Mouse (Mus musculus): Measurements from ENCODE around the gene Stk40. TPM values are rescaled to one million over a fixed set of nuclear protein-coding genes. Genes with fewer than 3 reads are reported as not detected.

Gene Stk40
- 49.4 and 51.0 TPM in 2 replicates for polyA plus RNA-seq (2016; fragmentation: Nextera tagmentation; extraction: Ambion mirVana)

DNA sequence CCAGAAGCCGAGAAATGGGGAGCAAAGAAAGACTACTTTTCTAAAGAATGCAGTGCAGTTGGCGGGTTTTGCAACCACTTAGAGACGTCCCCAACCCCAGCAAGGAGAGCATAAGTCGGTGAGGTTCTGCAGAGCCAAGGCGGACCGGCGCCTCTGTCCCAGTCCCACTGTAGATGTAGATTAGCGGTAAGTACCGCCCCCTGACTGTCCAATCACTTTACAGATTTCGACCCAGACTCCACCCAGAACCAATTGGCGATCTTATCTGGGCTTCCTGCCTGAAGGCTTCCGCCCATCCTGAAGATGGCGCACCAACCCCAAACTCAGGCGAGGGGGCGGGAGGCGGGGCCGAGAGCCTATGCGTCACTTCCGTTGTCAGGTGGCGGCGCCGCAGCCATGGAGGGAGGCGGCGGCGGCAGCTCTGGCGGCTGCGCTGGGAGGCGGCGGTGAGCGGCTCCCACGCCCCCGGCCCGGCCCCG lies at the start of gene Stk40:
TSS of gene Stk40 (plus strand) at position 368 of the 479 bp plus-strand sequence.
- peak within 1 kb of the TSS; percentile 82 for H3K27ac ChIP-seq
- peak within 1 kb of the TSS; percentile 97 for H3K4me2 ChIP-seq (replicated peaks)
- WGBS: under 1% methylated on average over 34 of the region's 34 CpGs
- H3K4me3 ChIP-seq: peak within 1 kb of the TSS; percentile 94
- peak within 1 kb of the TSS; percentile 91 for H3K9ac ChIP-seq
- H3K4me1 ChIP-seq: peaks cover 44% of the 10 kb centered on the region
- H3K36me3 ChIP-seq: peaks cover 14% of the 10 kb centered on the region
- H3K27me3 ChIP-seq: no peaks in the 10 kb centered on the region
- ATAC-seq (ENCODE audit: low FRiP score): peak; percentile 97
- no peaks in the 10 kb centered on the region for H3K9me3 ChIP-seq (replicated peaks)

DNA sequence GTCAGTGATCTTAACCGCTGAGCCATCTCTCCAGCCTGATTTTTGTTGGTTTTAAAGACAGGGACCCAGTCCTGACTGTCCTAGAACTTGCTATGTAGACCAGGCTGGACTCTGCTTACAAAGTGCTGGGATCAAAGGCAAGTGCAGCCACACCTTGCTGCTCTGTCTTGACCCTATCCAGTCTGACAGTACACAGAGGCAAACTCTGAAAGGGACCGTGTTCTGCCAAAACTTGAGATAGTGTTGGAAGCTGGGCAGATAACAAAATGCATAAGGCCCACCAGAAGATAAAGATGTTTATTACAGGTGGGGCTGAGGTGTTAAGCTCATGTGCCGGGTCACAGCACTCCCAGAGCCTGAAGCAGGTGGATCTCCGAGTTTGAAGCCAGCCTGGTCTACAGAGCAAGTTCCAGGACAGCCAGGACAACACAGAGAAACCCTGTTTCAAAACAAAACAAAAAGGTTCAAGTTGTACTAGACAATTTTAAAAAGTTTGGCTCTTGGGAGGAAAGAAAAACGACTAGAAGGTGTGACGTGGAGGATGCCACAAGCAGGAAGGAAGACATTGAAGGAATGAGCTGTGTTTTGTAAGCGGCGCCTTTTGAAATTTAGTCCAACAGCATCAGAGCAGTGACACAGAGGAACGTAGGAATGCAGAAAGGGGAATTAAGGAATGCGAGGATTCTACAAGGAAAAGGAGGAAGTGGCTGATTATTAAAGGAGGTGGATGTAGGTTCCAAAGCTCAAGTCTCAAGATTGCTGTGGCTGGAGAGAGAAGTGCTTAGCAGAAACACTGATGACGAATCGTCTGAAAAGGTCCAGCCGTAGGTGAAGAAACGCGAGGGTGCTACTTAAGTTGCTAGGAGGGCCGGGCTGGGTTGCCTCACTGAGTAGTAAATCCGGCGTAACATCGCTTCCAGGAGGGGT lies 46.3 kb upstream of the Stk40 start:
- peaks cover 20% of the 10 kb centered on the region for H3K4me1 ChIP-seq
- peak; percentile 20; the same call in 1 of the 2 replicates for ATAC-seq (ENCODE audit: low FRiP score)
- H3K27me3 ChIP-seq: no peaks in the 10 kb centered on the region
- peak overlapping the region; percentile 57 for H3K9ac ChIP-seq
- peak overlapping the region; percentile 59 for H3K4me3 ChIP-seq
- WGBS: 16% methylated on average over 19 of the region's 19 CpGs
- peak overlapping the region; percentile 60 for H3K4me2 ChIP-seq (replicated peaks)
- H3K27ac ChIP-seq: no peak overlapping the region
- H3K36me3 ChIP-seq: peaks cover 34% of the 10 kb centered on the region
- H3K9me3 ChIP-seq (replicated peaks): no peaks in the 10 kb centered on the region

DNA sequence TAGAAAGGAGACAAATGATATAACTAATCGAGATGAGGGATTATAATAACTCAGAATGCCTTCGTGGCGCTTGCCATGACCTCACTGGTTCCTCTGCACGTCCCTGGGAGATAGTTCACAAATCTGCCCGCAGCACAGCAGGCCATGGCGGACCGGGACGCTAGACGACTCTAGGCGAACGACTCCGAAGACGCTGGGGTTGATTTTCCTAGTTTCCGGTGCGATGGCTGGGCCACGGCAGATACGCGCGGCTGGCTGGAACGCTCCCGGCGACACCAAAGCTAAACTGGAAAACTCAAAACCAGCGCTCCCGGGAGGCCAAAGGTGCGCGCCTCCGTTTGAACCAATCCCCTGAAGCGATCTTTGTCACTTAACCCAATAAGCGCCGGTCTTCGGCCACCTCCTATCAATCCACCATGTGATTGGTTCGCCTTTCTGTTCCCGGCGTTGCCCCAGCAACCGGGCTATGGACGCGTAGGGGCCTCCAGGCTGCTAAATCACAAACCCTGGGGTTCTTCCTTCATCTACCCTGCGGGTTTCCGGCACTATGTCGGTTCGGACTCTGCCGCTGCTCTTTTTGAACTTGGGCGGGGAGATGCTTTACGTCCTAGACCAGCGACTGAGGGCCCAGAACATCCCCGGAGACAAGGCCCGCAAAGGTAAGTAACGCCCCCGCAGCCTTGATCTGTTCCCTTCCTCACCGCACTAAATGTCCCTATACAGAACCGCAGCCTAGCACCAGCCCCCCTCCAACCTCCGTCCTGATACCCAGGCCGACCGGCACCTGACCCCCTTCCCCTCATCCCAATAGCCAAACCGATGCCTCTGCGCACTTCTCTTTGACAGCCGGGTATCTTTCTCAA lies 45.4 kb upstream of the Stk40 start, which contains the start of gene Oscp1:
TSS of gene Oscp1 (plus strand) at position 432 of the 863 bp plus-strand sequence.
- H3K4me3 ChIP-seq: peak within 1 kb of the TSS; percentile 59
- H3K4me2 ChIP-seq (replicated peaks): peak within 1 kb of the TSS; percentile 60
- H3K36me3 ChIP-seq: peaks cover 31% of the 10 kb centered on the region
- H3K9me3 ChIP-seq (replicated peaks): no peaks in the 10 kb centered on the region
- WGBS: under 1% methylated on average over 57 of the region's 57 CpGs
- H3K27ac ChIP-seq: no peak within 1 kb of the TSS
- H3K9ac ChIP-seq: peak within 1 kb of the TSS; percentile 79
- peak; percentile 98 for ATAC-seq (ENCODE audit: low FRiP score)
- no peaks in the 10 kb centered on the region for H3K27me3 ChIP-seq
- peaks cover 20% of the 10 kb centered on the region for H3K4me1 ChIP-seq

DNA sequence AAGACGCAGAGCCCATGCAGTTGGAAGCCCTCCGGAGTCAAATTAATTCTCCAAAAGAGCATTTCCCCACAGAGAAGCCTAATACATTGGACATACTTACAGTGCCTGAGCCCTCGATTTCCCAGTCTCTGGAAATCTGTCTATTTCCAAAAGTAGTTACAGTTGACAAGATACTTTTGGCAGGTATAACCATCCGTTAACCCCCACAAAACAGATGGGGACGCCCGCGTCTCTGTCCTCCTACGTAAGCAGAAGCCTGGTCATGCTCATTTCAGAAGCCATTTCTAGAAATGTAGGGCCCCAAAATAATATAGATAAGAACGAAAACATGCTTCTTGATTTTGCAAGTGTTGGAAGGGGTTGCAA lies 44.8 kb upstream of the Stk40 start:
- H3K4me3 ChIP-seq: peak overlapping the region; percentile 59
- H3K27me3 ChIP-seq: no peaks in the 10 kb centered on the region
- peaks cover 20% of the 10 kb centered on the region for H3K4me1 ChIP-seq
- H3K36me3 ChIP-seq: peaks cover 25% of the 10 kb centered on the region
- no peaks in the 10 kb centered on the region for H3K9me3 ChIP-seq (replicated peaks)
- WGBS: 45% methylated on average over 9 of the region's 9 CpGs
- peak overlapping the region; percentile 79 for H3K9ac ChIP-seq
- no peak for ATAC-seq (ENCODE audit: low FRiP score)
- peak overlapping the region; percentile 60 for H3K4me2 ChIP-seq (replicated peaks)
- no peak overlapping the region for H3K27ac ChIP-seq

DNA sequence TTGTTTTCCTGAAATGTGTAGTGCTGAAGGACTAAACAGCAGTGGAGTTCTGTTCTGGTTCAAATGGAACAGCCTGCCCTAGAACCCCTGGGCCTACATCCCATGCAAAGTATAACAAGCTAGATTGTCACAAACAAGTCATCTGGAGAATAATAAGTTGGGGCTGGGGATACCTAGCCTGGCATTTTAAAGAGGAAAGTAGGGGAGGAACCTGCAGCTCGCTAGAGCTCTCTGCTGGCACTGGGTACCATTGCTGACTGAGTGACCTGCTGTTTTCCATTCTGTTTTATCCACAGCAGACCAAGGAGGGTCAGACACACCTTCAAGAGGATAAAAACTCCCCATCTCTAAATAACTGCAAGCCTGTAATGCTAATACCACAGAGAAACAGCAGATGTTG lies 40.9 kb upstream of the Stk40 start:
- no peak overlapping the region for H3K9ac ChIP-seq
- no peak overlapping the region for H3K4me3 ChIP-seq
- 41% methylated on average over 1 of the region's 1 CpGs for WGBS
- H3K36me3 ChIP-seq: no peaks in the 10 kb centered on the region
- no peak for ATAC-seq (ENCODE audit: low FRiP score)
- H3K27me3 ChIP-seq: no peaks in the 10 kb centered on the region
- no peak overlapping the region for H3K4me2 ChIP-seq (replicated peaks)
- peaks cover 12% of the 10 kb centered on the region for H3K4me1 ChIP-seq
- no peaks in the 10 kb centered on the region for H3K9me3 ChIP-seq (replicated peaks)
- H3K27ac ChIP-seq: no peak overlapping the region

DNA sequence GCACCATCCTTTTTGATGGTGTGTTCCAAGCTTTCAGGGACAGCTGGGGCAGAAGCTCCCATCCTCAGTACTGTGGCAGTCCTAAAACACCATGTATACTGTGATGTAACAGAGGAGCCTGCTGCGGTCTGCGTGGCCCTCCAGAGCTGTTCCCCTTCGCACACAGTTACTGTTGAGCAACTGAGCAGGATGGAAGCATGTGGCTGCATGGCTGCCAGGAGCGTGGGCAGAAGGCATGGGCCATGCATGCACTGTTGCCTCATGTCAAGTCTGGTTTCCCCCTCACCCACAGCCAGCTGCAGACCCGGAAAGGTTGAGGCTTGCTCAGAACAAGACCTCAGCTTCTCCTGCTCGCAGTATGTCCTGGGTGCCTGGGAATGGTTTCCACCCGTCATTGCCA lies 38.5 kb upstream of the Stk40 start:
- H3K36me3 ChIP-seq: 0 out of 2 replicates have a peak, but pooled peaks cover 3% of the 10 kb centered on the region
- ATAC-seq (ENCODE audit: low FRiP score): no peak
- WGBS: 93% methylated on average over 7 of the region's 7 CpGs
- H3K9ac ChIP-seq: no peak overlapping the region
- H3K9me3 ChIP-seq (replicated peaks): no peaks in the 10 kb centered on the region
- H3K27ac ChIP-seq: no peak overlapping the region
- H3K4me1 ChIP-seq: 0 out of 2 replicates have a peak, but pooled peaks cover 1% of the 10 kb centered on the region
- H3K27me3 ChIP-seq: no peaks in the 10 kb centered on the region
- H3K4me3 ChIP-seq: no peak overlapping the region
- H3K4me2 ChIP-seq (replicated peaks): no peak overlapping the region

DNA sequence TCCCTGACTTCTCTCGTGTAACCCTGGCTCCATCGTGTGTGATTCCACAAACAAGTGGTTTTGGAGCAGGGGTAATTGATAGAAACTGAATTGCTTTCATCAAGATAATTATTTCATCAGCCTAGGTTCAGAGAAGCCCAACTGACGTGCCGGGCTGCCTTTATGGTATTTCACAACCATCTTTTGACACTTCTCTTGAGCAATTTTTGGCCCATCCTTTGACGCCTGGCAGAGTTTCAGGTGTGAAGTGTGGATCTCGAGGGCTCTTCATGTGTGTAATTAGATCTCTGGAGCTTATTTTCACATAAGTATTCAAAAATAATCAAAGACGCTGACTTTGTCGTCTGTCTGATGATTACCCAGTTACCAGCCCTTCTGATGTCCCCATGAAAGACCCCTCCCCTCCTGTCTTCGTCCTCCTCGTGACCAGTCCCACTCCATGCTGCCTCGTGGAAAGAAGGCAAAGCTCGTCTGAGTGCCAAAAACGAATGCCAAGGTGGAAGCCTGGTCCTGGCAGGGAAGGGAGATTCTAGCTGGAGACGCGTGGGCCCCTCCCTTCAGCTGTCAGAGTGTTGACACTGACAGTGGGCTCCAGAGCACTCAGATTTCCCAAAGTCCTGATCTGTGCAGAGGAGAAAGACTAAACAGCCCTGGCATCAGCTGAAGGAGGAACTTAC lies 36.2 kb upstream of the Stk40 start:
- no peak for ATAC-seq (ENCODE audit: low FRiP score)
- no peak overlapping the region for H3K9ac ChIP-seq
- no peak overlapping the region for H3K27ac ChIP-seq
- H3K36me3 ChIP-seq: peaks cover 3% of the 10 kb centered on the region; the same call in 1 of the 2 replicates
- no peaks in the 10 kb centered on the region for H3K9me3 ChIP-seq (replicated peaks)
- no peaks in the 10 kb centered on the region for H3K4me1 ChIP-seq
- no peak overlapping the region for H3K4me3 ChIP-seq
- no peaks in the 10 kb centered on the region for H3K27me3 ChIP-seq
- H3K4me2 ChIP-seq (replicated peaks): no peak overlapping the region
- WGBS: 83% methylated on average over 15 of the region's 15 CpGs

DNA sequence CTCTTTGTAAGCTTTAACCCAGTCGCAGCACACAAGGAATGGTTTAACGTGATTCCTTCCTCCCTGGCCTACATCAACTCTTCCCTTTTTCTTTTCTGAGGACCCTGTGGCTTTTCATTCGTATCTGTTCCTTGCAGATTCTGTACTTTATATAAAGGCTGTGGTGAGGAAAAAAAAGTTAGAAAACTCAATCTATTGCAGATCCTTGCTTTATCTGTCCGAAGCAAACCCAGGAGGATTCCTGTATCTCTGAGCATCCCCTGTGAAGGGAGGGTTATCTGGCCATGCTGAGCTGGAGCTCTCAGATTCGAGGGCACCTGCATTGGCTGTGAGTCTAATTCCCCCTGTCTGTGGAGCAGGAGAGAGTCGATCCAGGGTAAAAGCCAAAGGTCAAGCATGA lies 34.9 kb upstream of the Stk40 start:
- no peak overlapping the region for H3K9ac ChIP-seq
- H3K9me3 ChIP-seq (replicated peaks): no peaks in the 10 kb centered on the region
- H3K27ac ChIP-seq: no peak overlapping the region
- H3K4me2 ChIP-seq (replicated peaks): no peak overlapping the region
- no peaks in the 10 kb centered on the region for H3K27me3 ChIP-seq
- WGBS: 86% methylated on average over 6 of the region's 6 CpGs
- no peaks in the 10 kb centered on the region for H3K4me1 ChIP-seq
- ATAC-seq (ENCODE audit: low FRiP score): no peak
- H3K36me3 ChIP-seq: peaks cover 4% of the 10 kb centered on the region; the same call in 1 of the 2 replicates
- H3K4me3 ChIP-seq: no peak overlapping the region

DNA sequence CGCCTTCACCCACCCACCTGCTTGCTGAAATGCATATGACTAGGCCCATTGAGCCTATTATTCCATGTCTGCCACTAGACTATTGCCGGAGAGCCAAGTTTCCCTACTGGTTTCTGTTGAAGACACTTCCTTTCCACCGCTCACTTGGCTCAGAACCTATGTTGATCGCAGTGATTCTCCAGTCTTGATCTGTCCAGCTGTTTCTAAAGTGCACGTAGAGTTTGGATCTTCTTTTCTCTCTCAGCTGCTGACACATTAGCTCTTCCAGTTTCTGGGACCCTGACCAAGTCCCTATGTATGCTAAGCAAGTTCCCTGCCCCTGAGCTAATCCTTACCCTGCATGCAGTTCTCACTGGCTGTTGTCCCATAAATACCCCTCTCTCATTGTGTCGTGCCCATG lies 25.9 kb upstream of the Stk40 start:
- Histone ChIP-seq H3K9ac (no peak overlapping the region), H3K36me3 (peaks cover 30% of the 10 kb centered on the region), H3K4me1 (no peaks in the 10 kb centered on the region), H3K27ac (no peak overlapping the region), H3K4me3 (no peak overlapping the region), H3K4me2 (replicated peaks) (no peak overlapping the region), H3K9me3 (replicated peaks) (no peaks in the 10 kb centered on the region), H3K27me3 (no peaks in the 10 kb centered on the region)
- WGBS: 87% methylated on average over 6 of the region's 6 CpGs
- ATAC-seq (ENCODE audit: low FRiP score): no peak

DNA sequence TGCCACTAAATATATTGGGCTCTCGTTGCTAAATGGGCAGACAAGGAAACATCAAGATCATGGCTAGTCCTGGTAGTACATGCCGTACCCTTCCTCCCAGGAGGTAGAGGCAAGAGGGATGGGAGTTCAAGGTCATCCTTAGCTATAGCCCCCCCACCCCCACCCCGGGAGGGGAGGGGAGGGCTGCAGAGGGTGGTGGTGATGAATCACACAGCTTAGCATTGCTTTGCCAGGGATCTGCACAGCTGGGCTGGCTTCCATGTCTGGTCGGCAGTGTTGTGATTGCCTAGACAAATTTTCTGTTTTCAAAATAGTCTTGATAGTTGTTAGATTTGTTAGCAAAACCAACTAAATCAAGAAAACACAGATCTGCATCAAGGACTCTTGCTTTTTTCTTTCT lies 24.5 kb upstream of the Stk40 start:
- no peak for ATAC-seq (ENCODE audit: low FRiP score)
- Histone ChIP-seq H3K27me3 (no peaks in the 10 kb centered on the region), H3K9ac (no peak overlapping the region), H3K27ac (no peak overlapping the region), H3K4me3 (no peak overlapping the region), H3K9me3 (replicated peaks) (no peaks in the 10 kb centered on the region), H3K4me2 (replicated peaks) (no peak overlapping the region), H3K36me3 (peaks cover 37% of the 10 kb centered on the region), H3K4me1 (no peaks in the 10 kb centered on the region)
- WGBS: 86% methylated on average over 4 of the region's 4 CpGs

DNA sequence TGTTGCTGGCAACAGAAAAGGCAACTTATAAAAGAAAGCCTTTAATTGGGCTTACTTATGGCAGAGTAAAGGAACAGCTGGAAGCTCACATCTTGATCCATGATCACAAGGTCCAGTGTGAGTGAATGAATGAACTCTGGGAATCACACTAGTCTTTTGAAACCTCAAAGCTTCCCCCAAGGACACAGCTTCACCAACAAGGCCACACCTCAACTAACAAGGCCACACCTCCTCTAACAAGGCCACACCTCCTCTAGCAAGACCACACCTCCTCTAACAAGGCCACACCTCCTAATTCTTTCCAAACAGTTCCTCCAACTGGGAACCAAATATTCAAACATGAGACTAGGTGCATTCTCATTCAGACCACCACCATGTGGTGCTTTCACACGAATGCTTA lies 22.2 kb upstream of the Stk40 start:
- Histone ChIP-seq H3K9ac (no peak overlapping the region), H3K4me1 (no peaks in the 10 kb centered on the region), H3K9me3 (replicated peaks) (no peaks in the 10 kb centered on the region), H3K4me2 (replicated peaks) (no peak overlapping the region), H3K4me3 (no peak overlapping the region), H3K27ac (no peak overlapping the region), H3K36me3 (peaks cover 31% of the 10 kb centered on the region), H3K27me3 (no peaks in the 10 kb centered on the region)
- no peak for ATAC-seq (ENCODE audit: low FRiP score)
- WGBS: 89% methylated on average over 1 of the region's 1 CpGs
